Mouse (Mus musculus): ENCODE results near the gene Itgb7. TPM values are rescaled to one million over a fixed set of nuclear protein-coding genes. Genes with fewer than 3 reads are reported as not detected.

The Itgb7 gene
- total and polyA plus RNA-seq, 2 experiments = 1.8 to 2.2 TPM

DNA sequence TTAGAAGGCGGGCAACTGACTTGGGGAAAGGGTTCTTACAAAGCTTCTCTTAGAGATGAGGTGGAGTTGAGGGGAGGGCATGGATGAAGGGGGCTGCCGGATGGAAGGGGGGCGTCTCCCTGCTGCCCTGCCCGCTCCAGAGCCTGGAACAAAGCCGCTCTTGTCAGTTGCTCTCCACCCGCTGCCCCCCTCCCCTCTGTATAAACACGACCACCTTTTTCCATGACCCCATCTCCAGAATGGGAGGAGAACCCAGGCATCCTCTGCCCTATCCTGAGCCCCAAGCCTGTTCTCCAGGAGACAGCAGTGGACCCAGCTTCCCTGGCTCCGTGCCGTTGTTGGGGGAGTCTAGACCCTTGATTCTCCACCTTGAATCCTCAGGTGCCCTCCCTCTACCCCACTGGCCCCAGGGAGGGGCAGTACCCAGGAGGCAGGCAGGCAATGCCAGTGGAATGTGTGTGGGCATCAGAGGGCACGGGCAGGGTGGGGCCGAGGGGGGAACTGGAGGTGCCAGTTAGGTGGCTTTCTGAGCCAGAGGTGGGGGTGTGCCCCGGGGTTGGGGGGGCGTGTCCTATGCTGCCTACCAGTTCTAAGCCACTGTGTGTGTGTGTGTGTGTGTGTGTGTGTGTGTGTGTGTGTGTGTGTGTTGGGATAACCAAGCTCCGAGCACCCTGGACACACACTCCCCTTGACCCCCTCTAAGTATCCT, 24.0 kb upstream of the Itgb7 start:
- H3K4me3 ChIP-seq (ENCODE audit: insufficient read depth, low read depth, low read length) = no peak overlapping the region
- no peak overlapping the region for H3K27ac ChIP-seq (replicated peaks; ENCODE audit: insufficient read depth, low read depth, low read length)
- 60% methylated on average over 14 of the region's 14 CpGs for WGBS
- DNase-seq (ENCODE audit: extremely low read depth, low read depth, low spot score) = no peak
- no peaks in the 10 kb centered on the region for H3K36me3 ChIP-seq (ENCODE audit: control insufficient read depth, insufficient read depth, low read length)
- H3K79me2 ChIP-seq (ENCODE audit: control insufficient read depth, insufficient read depth, low read length) = no peaks in the 10 kb centered on the region
- no peak for TF ChIP-seq POLR2A (IDR thresholded peaks at IDR 0.05; ENCODE audit: extremely low read depth, insufficient read depth, low read length)
- no peak for TF ChIP-seq CTCF (IDR thresholded peaks at IDR 0.05; ENCODE audit: low read depth, low read length)
- H3K27me3 ChIP-seq (ENCODE audit: control insufficient read depth, insufficient read depth, low read length) = 0 out of 2 replicates have a peak, but pooled peaks cover 3% of the 10 kb centered on the region
- H3K9ac ChIP-seq (ENCODE audit: low read depth, low read length) = no peak overlapping the region
- no peaks in the 10 kb centered on the region for H3K4me1 ChIP-seq (ENCODE audit: control insufficient read depth, insufficient read depth, low read length)

GRCm38 (mm10) chr15:102250521-102250920, 18.8 kb upstream of the Itgb7 start:
- no peaks in the 10 kb centered on the region for H3K36me3 ChIP-seq (ENCODE audit: control insufficient read depth, insufficient read depth, low read length)
- no peak overlapping the region for H3K27ac ChIP-seq (replicated peaks; ENCODE audit: insufficient read depth, low read depth, low read length)
- H3K9ac ChIP-seq (ENCODE audit: low read depth, low read length) = no peak overlapping the region
- H3K27me3 ChIP-seq (ENCODE audit: control insufficient read depth, insufficient read depth, low read length) = no peaks in the 10 kb centered on the region
- H3K4me1 ChIP-seq (ENCODE audit: control insufficient read depth, insufficient read depth, low read length) = peaks cover 2% of the 10 kb centered on the region; the same call in 1 of the 2 replicates
- WGBS = 86% methylated on average over 5 of the region's 5 CpGs
- DNase-seq (ENCODE audit: extremely low read depth, low read depth, low spot score) = no peak
- H3K79me2 ChIP-seq (ENCODE audit: control insufficient read depth, insufficient read depth, low read length) = no peaks in the 10 kb centered on the region
- no peak for TF ChIP-seq POLR2A (IDR thresholded peaks at IDR 0.05; ENCODE audit: extremely low read depth, insufficient read depth, low read length)
- no peak for TF ChIP-seq CTCF (IDR thresholded peaks at IDR 0.05; ENCODE audit: low read depth, low read length)
- no peak overlapping the region for H3K4me3 ChIP-seq (ENCODE audit: insufficient read depth, low read depth, low read length)

GRCm38 (mm10) chr15:102249967-102250366, 18.2 kb upstream of the Itgb7 start:
- Histone ChIP-seq H3K9ac (ENCODE audit: low read depth, low read length) (no peak overlapping the region), H3K36me3 (ENCODE audit: control insufficient read depth, insufficient read depth, low read length) (no peaks in the 10 kb centered on the region), H3K27ac (replicated peaks; ENCODE audit: insufficient read depth, low read depth, low read length) (0 out of 2 replicates have a peak overlapping the region, but pooled peaks have one; percentile 13), H3K4me1 (ENCODE audit: control insufficient read depth, insufficient read depth, low read length) (peaks cover 4% of the 10 kb centered on the region; the same call in 1 of the 2 replicates), H3K27me3 (ENCODE audit: control insufficient read depth, insufficient read depth, low read length) (no peaks in the 10 kb centered on the region), H3K79me2 (ENCODE audit: control insufficient read depth, insufficient read depth, low read length) (no peaks in the 10 kb centered on the region), H3K4me3 (ENCODE audit: insufficient read depth, low read depth, low read length) (no peak overlapping the region)
- no peak for DNase-seq (ENCODE audit: extremely low read depth, low read depth, low spot score)
- WGBS = 68% methylated on average over 9 of the region's 9 CpGs
- TF ChIP-seq CTCF (IDR thresholded peaks at IDR 0.05; ENCODE audit: low read depth, low read length) (no peak), POLR2A (IDR thresholded peaks at IDR 0.05; ENCODE audit: extremely low read depth, insufficient read depth, low read length) (no peak)

- peaks cover 4% of the 10 kb centered on the region; the same call in 1 of the 2 replicates for H3K4me1 ChIP-seq (ENCODE audit: control insufficient read depth, insufficient read depth, low read length)
- DNase-seq (ENCODE audit: extremely low read depth, low read depth, low spot score) = no peak
- 0 out of 2 replicates have a peak overlapping the region, but pooled peaks have one; percentile 8 for H3K9ac ChIP-seq (ENCODE audit: low read depth, low read length)
- 31% methylated on average over 13 of the region's 13 CpGs for WGBS
- H3K79me2 ChIP-seq (ENCODE audit: control insufficient read depth, insufficient read depth, low read length) = no peaks in the 10 kb centered on the region
- TF ChIP-seq CTCF (IDR thresholded peaks at IDR 0.05; ENCODE audit: low read depth, low read length) (no peak), POLR2A (IDR thresholded peaks at IDR 0.05; ENCODE audit: extremely low read depth, insufficient read depth, low read length) (no peak)
- peak overlapping the region; percentile 5; the same call in 1 of the 2 replicates for H3K4me3 ChIP-seq (ENCODE audit: insufficient read depth, low read depth, low read length)
- no peaks in the 10 kb centered on the region for H3K27me3 ChIP-seq (ENCODE audit: control insufficient read depth, insufficient read depth, low read length)
- H3K27ac ChIP-seq (replicated peaks; ENCODE audit: insufficient read depth, low read depth, low read length) = peak overlapping the region; percentile 35
- H3K36me3 ChIP-seq (ENCODE audit: control insufficient read depth, insufficient read depth, low read length) = no peaks in the 10 kb centered on the region
Observed at GRCm38 (mm10) chr15:102249251-102249691, 17.5 kb upstream of the Itgb7 start.

DNA sequence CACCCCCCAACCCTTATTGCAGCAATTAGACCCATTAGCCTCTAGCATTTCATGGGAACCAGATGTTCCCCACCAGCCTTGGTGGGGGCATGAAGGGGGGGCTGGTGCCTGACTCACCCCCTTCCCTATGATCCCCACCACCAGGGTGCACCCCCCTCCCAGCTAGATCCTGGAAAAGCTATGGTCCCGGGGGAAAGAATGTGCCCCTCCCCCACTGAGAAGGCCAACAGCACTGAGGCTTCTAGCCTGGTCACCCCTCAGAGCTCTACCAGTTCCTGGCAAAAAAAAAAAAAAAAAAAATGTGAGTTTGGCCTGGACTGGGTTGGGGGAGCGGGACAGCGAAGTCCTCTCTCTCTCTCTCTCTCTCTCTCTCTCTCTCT, 17.1 kb upstream of the Itgb7 start:
- no peaks in the 10 kb centered on the region for H3K27me3 ChIP-seq (ENCODE audit: control insufficient read depth, insufficient read depth, low read length)
- peak overlapping the region; percentile 35 for H3K27ac ChIP-seq (replicated peaks; ENCODE audit: insufficient read depth, low read depth, low read length)
- 36% methylated on average over 3 of the region's 3 CpGs for WGBS
- no peak overlapping the region for H3K9ac ChIP-seq (ENCODE audit: low read depth, low read length)
- no peaks in the 10 kb centered on the region for H3K79me2 ChIP-seq (ENCODE audit: control insufficient read depth, insufficient read depth, low read length)
- H3K4me3 ChIP-seq (ENCODE audit: insufficient read depth, low read depth, low read length) = no peak overlapping the region
- no peak for TF ChIP-seq POLR2A (IDR thresholded peaks at IDR 0.05; ENCODE audit: extremely low read depth, insufficient read depth, low read length)
- no peak for TF ChIP-seq CTCF (IDR thresholded peaks at IDR 0.05; ENCODE audit: low read depth, low read length)
- DNase-seq (ENCODE audit: extremely low read depth, low read depth, low spot score) = no peak
- no peaks in the 10 kb centered on the region for H3K36me3 ChIP-seq (ENCODE audit: control insufficient read depth, insufficient read depth, low read length)
- H3K4me1 ChIP-seq (ENCODE audit: control insufficient read depth, insufficient read depth, low read length) = peaks cover 4% of the 10 kb centered on the region; the same call in 1 of the 2 replicates
